Comparison of ENCODE assay signal across 9 mouse cellular contexts in genomic region chr8:119832931-119833330, GRCm38 (mm10). TPM values are rescaled to one million over a fixed set of nuclear protein-coding genes. Genes with fewer than 3 reads are reported as not detected.
A peak's percentile ranks its signal among the peaks of the same experiment; 100 is the strongest.
DNase-seq lines count a peak whose midpoint lies in the region; ATAC-seq and TF ChIP-seq lines count a peak whose summit lies in the region.
"Had no signal": no experiment of that assay in that cellular context is flagged by ENCODE, and none has a peak within 500 bp of the region (broad histone marks: within the 10 kb centered on the region; RNA-seq: fewer than 3 reads in every experiment).

No protein-coding gene starts in this region.

- peak overlapping the region; percentile 25 to 30; a peak in 2 of 4 replicates for H3K27ac ChIP-seq in heart, embryonic 14.5 days (replicated peaks in 1 of 2; ENCODE audit: control insufficient read depth in 1 of 2, insufficient read depth in 1 of 2, low read depth in 2 of 2, low read length in 2 of 2)
- H3K27ac ChIP-seq in embryonic facial prominence, embryonic 12.5 days, result peak overlapping the region; percentile 42; the same call in 1 of the 2 replicates
- peak overlapping the region; percentile 77 for H3K27ac ChIP-seq in midbrain, embryonic 12.5 days (replicated peaks)

- H3K27me3 ChIP-seq in heart, embryonic 14.5 days (ENCODE audit: control insufficient read depth, insufficient read depth, low read length), result no peaks in the 10 kb centered on the region
- peaks cover 27% of the 10 kb centered on the region for H3K27me3 ChIP-seq in E14TG2a.4 (ENCODE audit: insufficient read depth, low read length)
- no peaks in the 10 kb centered on the region for H3K27me3 ChIP-seq in embryonic facial prominence, embryonic 12.5 days
- no peaks in the 10 kb centered on the region for H3K27me3 ChIP-seq in midbrain, embryonic 12.5 days

- H3K4me2 ChIP-seq in heart, embryonic 14.5 days (ENCODE audit: low read length), result no peak overlapping the region
- no peak overlapping the region for H3K4me2 ChIP-seq in embryonic facial prominence, embryonic 12.5 days (replicated peaks)
- peak overlapping the region; percentile 30 for H3K4me2 ChIP-seq in midbrain, embryonic 12.5 days (replicated peaks)

- H3K36me3 ChIP-seq in heart, embryonic 14.5 days (ENCODE audit: control insufficient read depth, insufficient read depth, low read length), result no peaks in the 10 kb centered on the region; the same call in 1 of the 2 replicates
- peaks cover 5% of the 10 kb centered on the region for H3K36me3 ChIP-seq in E14TG2a.4 (ENCODE audit: insufficient read depth, low read length)
- H3K36me3 ChIP-seq in embryonic facial prominence, embryonic 12.5 days, result no peaks in the 10 kb centered on the region
- no peaks in the 10 kb centered on the region for H3K36me3 ChIP-seq in midbrain, embryonic 12.5 days

- peaks cover 24 to 41% of the 10 kb centered on the region in 2 experiments for H3K4me1 ChIP-seq in heart, embryonic 14.5 days (ENCODE audit: control insufficient read depth in 2 of 2, insufficient read depth in 2 of 2, low read length in 2 of 2)
- H3K4me1 ChIP-seq in E14TG2a.4 (replicated peaks; ENCODE audit: low read depth, low read length), result peaks cover 86% of the 10 kb centered on the region
- peaks cover 75% of the 10 kb centered on the region for H3K4me1 ChIP-seq in embryonic facial prominence, embryonic 12.5 days
- H3K4me1 ChIP-seq in midbrain, embryonic 12.5 days, result peaks cover 86% of the 10 kb centered on the region

- no peak overlapping the region for H3K4me3 ChIP-seq in heart, embryonic 14.5 days (ENCODE audit: control insufficient read depth in 1 of 2, insufficient read depth in 1 of 2, low read depth in 1 of 2, low read length in 2 of 2)
- H3K4me3 ChIP-seq in E14TG2a.4 (replicated peaks; ENCODE audit: low read length), result peak overlapping the region; percentile 26; the same call in 1 of the 2 replicates
- no peak overlapping the region for H3K4me3 ChIP-seq in embryonic facial prominence, embryonic 12.5 days
- no peak overlapping the region for H3K4me3 ChIP-seq in midbrain, embryonic 12.5 days

- no peak overlapping the region for H3K9ac ChIP-seq in heart, embryonic 14.5 days (ENCODE audit: low read length)
- no peak overlapping the region for H3K9ac ChIP-seq in embryonic facial prominence, embryonic 12.5 days
- H3K9ac ChIP-seq in midbrain, embryonic 12.5 days (replicated peaks), result no peak overlapping the region; the same call in 1 of the 2 replicates

- H3K9me3 ChIP-seq in heart, embryonic 14.5 days (ENCODE audit: control insufficient read depth, low read length), result no peaks in the 10 kb centered on the region
- H3K9me3 ChIP-seq in E14TG2a.4 (ENCODE audit: low read length), result no peaks in the 10 kb centered on the region
- H3K9me3 ChIP-seq in embryonic facial prominence, embryonic 12.5 days, result no peaks in the 10 kb centered on the region
- H3K9me3 ChIP-seq in midbrain, embryonic 12.5 days, result no peaks in the 10 kb centered on the region

- ATAC-seq in heart, embryonic 14.5 days (ENCODE audit: insufficient number of reproducible peaks, insufficient read depth, low FRiP score, low read depth), result no peak
- no peak for ATAC-seq in embryonic facial prominence, embryonic 12.5 days (ENCODE audit: insufficient number of reproducible peaks, insufficient read depth, low FRiP score, low TSS enrichment)
- no peak for ATAC-seq in midbrain, embryonic 12.5 days (ENCODE audit: low FRiP score, low read depth)

- WGBS in heart, embryonic 14.5 days, result 54% methylated on average over 5 of the region's 5 CpGs
- 22% methylated on average over 5 of the region's 5 CpGs for WGBS in embryonic facial prominence, embryonic 12.5 days
- WGBS in midbrain, embryonic 12.5 days, result 9% methylated on average over 5 of the region's 5 CpGs

- no peak for TF ChIP-seq CTCF in E14TG2a.4 (conservative IDR thresholded peaks at IDR 0.05; ENCODE audit: low read length)

- no peak for DNase-seq in heart, adult 9 months (ENCODE audit: low spot score in 2 of 2)
- DNase-seq in urinary bladder, postnatal 14 days (ENCODE audit: low spot score), result no peak
- no peak for DNase-seq in left cerebral cortex, adult 11 months (ENCODE audit: low spot score)
- DNase-seq in ovary, postnatal 14 days (ENCODE audit: low spot score), result no peak
- DNase-seq: right cerebral cortex, adult 18-20 months had no signal

RNA-seq across cellular contexts. Expression of gene Cotl1, which starts 7.4 kb away (rescaled TPM):
- 55.1 and 75.9 TPM in 2 replicates for polyA plus RNA-seq in heart, embryonic 14.5 days (2014; fragmentation: Nextera tagmentation; extraction: Ambion mirVana)
- 85.9 and 130 TPM in 2 replicates for polyA plus RNA-seq in embryonic facial prominence, embryonic 12.5 days (2016; fragmentation: Nextera tagmentation; extraction: Ambion mirVana)
- polyA plus RNA-seq in midbrain, embryonic 12.5 days (2016; fragmentation: Nextera tagmentation; extraction: Ambion mirVana), result 93.4 and 131 TPM in 2 replicates

RNA-seq across cellular contexts. Expression of gene Klhl36, which starts 29.1 kb away (rescaled TPM):
- polyA plus RNA-seq in heart, embryonic 14.5 days (2014; fragmentation: Nextera tagmentation; extraction: Ambion mirVana), result 8.8 and 10.6 TPM in 2 replicates
- polyA plus RNA-seq in embryonic facial prominence, embryonic 12.5 days (2016; fragmentation: Nextera tagmentation; extraction: Ambion mirVana), result 11.0 and 12.5 TPM in 2 replicates
- polyA plus RNA-seq in midbrain, embryonic 12.5 days (2016; fragmentation: Nextera tagmentation; extraction: Ambion mirVana), result 13.1 and 14.7 TPM in 2 replicates

RNA-seq across cellular contexts. Expression of gene Tldc1, which starts 54.7 kb away (rescaled TPM):
- 11.1 and 11.4 TPM in 2 replicates for polyA plus RNA-seq in heart, embryonic 14.5 days (2014; fragmentation: Nextera tagmentation; extraction: Ambion mirVana)
- 11.6 and 14.4 TPM in 2 replicates for polyA plus RNA-seq in embryonic facial prominence, embryonic 12.5 days (2016; fragmentation: Nextera tagmentation; extraction: Ambion mirVana)
- polyA plus RNA-seq in midbrain, embryonic 12.5 days (2016; fragmentation: Nextera tagmentation; extraction: Ambion mirVana), result 10.3 and 13.3 TPM in 2 replicates
